Mouse (Mus musculus) embryonic facial prominence, embryonic 15.5 days (tissue): ENCODE results near the gene Hspb9. TPM values are rescaled to one million over a fixed set of nuclear protein-coding genes. Genes with fewer than 3 reads are reported as not detected.
A peak's percentile ranks its signal among the peaks of the same experiment; 100 is the strongest.

ENCODE experiments used
- ATAC-seq: fragments of 200-750 bp; cut with Nextera tagmentation; 2 replicates; pipeline ENCODE4 v1.8.0; 2017; ENCODE audit warnings: low read depth, moderate TSS enrichment; ENCODE audit not compliant: insufficient number of reproducible peaks, low FRiP score, low TSS enrichment
- H3K27ac ChIP-seq: fragments of 300-500 bp; sonication (generic); replicated peaks from 2 replicates; pipeline ENCODE4 v1.5.1; 2015; ENCODE audit warnings: mild to moderate bottlenecking, inconsistent platforms
- H3K27me3 ChIP-seq: fragments of 300-500 bp; sonication (generic); 2 replicates; pipeline ENCODE4 v1.6.1; 2015; ENCODE audit warnings: inconsistent platforms
- H3K36me3 ChIP-seq: fragments of 300-500 bp; sonication (generic); 2 replicates; pipeline ENCODE4 v1.6.1; 2015; ENCODE audit warnings: mild to moderate bottlenecking, inconsistent platforms
- H3K4me1 ChIP-seq: fragments of 300-500 bp; sonication (generic); 2 replicates; pipeline ENCODE4 v1.6.1; 2015; ENCODE audit warnings: inconsistent platforms
- H3K4me2 ChIP-seq: fragments of 300-500 bp; sonication (generic); replicated peaks from 2 replicates; pipeline ENCODE4 v1.6.1; 2015; ENCODE audit warnings: mild to moderate bottlenecking, inconsistent platforms
- H3K4me3 ChIP-seq: fragments of 300-500 bp; sonication (generic); replicated peaks from 2 replicates; pipeline ENCODE4 v1.5.1; 2015; ENCODE audit warnings: mild to moderate bottlenecking, inconsistent platforms
- H3K9ac ChIP-seq: fragments of 300-500 bp; sonication (generic); 2 replicates; pipeline ENCODE4 v1.6.1; 2015; ENCODE audit warnings: inconsistent platforms
- H3K9me3 ChIP-seq: fragments of 300-500 bp; sonication (generic); replicated peaks from 2 replicates; pipeline ENCODE4 v1.6.1; 2016; ENCODE audit warnings: inconsistent platforms
- WGBS: fragments of 180-500 bp; shearing (Covaris S2); methylation state at CpG from one replicate; pipeline ENCODE4 v1.1.7; 2015; 5-methylcytosine and 5-hydroxymethylcytosine counted together
- polyA plus RNA-seq: library from polyadenylated mRNA; unstranded; fragments of >200 nt; fragmentation: Nextera tagmentation; extraction: Ambion mirVana; gene quantifications from 2 replicates; pipeline ENCODE4 v1.2.1, GENCODE M21; 2015

Hspb9 gene
- polyA plus RNA-seq, 1 experiment from 2014 or later = not detected

GRCm38 (mm10) chr11:100762831-100763230 is 49.2 kb downstream of the Hspb9 start, which contains the start of gene Hcrt:
Gene Hcrt, minus strand, starts transcription at chr11:100762931.
- no peak for ATAC-seq
- Histone ChIP-seq H3K36me3 (0 out of 2 replicates have a peak, but pooled peaks cover 4% of the 10 kb centered on the region), H3K9me3 (no peaks in the 10 kb centered on the region), H3K4me3 (peak within 1 kb of the TSS; percentile 44), H3K4me1 (peaks cover 22% of the 10 kb centered on the region), H3K27ac (no peak within 1 kb of the TSS), H3K4me2 (peak within 1 kb of the TSS; percentile 68), H3K9ac (peak within 1 kb of the TSS; percentile 1; the same call in 1 of the 2 replicates), H3K27me3 (peaks cover 36% of the 10 kb centered on the region)
- 85% methylated on average over 7 of the region's 7 CpGs for WGBS

Other genes starting within 250 kb of the Hspb9 start
- gene Klhl11, start 241.1 kb upstream of the Hspb9 start, polyA plus RNA-seq = 8.2 and 9.9 TPM in 2 replicates
- gene Acly, start 185.8 kb upstream of the Hspb9 start, polyA plus RNA-seq = 137 and 152 TPM in 2 replicates
- 3.9 and 6.0 TPM in 2 replicates for gene Ttc25, start 168.2 kb upstream of the Hspb9 start, polyA plus RNA-seq
- 32.0 and 33.9 TPM in 2 replicates for gene Cnp, start 138.9 kb upstream of the Hspb9 start, polyA plus RNA-seq
- 74.6 and 75.5 TPM in 2 replicates for gene Nkiras2, start 94.6 kb upstream of the Hspb9 start, polyA plus RNA-seq
- 242 and 256 TPM in 2 replicates for gene Dnajc7, start 93.7 kb upstream of the Hspb9 start, polyA plus RNA-seq
- 2.0 and 3.1 TPM in 2 replicates for gene Zfp385c, start 21.4 kb upstream of the Hspb9 start, polyA plus RNA-seq
- 3.4 and 5.9 TPM in 2 replicates for gene Dhx58, start 9.6 kb upstream of the Hspb9 start, polyA plus RNA-seq
- gene Kat2a, start 1.4 kb upstream of the Hspb9 start, polyA plus RNA-seq = 54.6 and 61.1 TPM in 2 replicates
- gene Rab5c, start 24.4 kb downstream of the Hspb9 start, polyA plus RNA-seq = 31.0 and 33.2 TPM in 2 replicates
- gene Kcnh4, start 46.1 kb downstream of the Hspb9 start, polyA plus RNA-seq = 0.64 and 1.1 TPM in 2 replicates
- gene Hcrt, start 49.1 kb downstream of the Hspb9 start, polyA plus RNA-seq = not detected in 2 replicates
- 7.2 and 9.2 TPM in 2 replicates for gene Ghdc, start 57.1 kb downstream of the Hspb9 start, polyA plus RNA-seq
- gene Stat5b, start 136.9 kb downstream of the Hspb9 start, polyA plus RNA-seq = 24.9 and 25.3 TPM in 2 replicates
- gene Stat5a, start 145.5 kb downstream of the Hspb9 start, polyA plus RNA-seq = 9.7 and 10.4 TPM in 2 replicates
- gene Stat3, start 225.7 kb downstream of the Hspb9 start, polyA plus RNA-seq = 75.6 and 79.3 TPM in 2 replicates